Mouse (Mus musculus): ENCODE data around the gene Recql5.

Recql5 gene

GRCm38 (mm10) chr11:115941980-115942379 is 8.7 kb upstream of the Recql5 start:
- no peak for DNase-seq (ENCODE audit: extremely low read depth, low read depth, low spot score)

- no peak for DNase-seq (ENCODE audit: extremely low read depth, low read depth, low spot score)
Observed at GRCm38 (mm10) chr11:115939690-115940329, 6.5 kb upstream of the Recql5 start.

GRCm38 (mm10) chr11:115933747-115934110 is 452 bp upstream of the Recql5 start:
- no peak for DNase-seq (ENCODE audit: extremely low read depth, low read depth, low spot score)

GRCm38 (mm10) chr11:115931235-115931634 is 2.0 kb downstream of the Recql5 start:
- no peak for DNase-seq (ENCODE audit: extremely low read depth, low read depth, low spot score)

- no peak for DNase-seq (ENCODE audit: extremely low read depth, low read depth, low spot score)
Observed at GRCm38 (mm10) chr11:115929818-115930217, 3.5 kb downstream of the Recql5 start.

GRCm38 (mm10) chr11:115929031-115929430 is 4.2 kb downstream of the Recql5 start:
- no peak for DNase-seq (ENCODE audit: extremely low read depth, low read depth, low spot score)

- DNase-seq (ENCODE audit: extremely low read depth, low read depth, low spot score): no peak
Observed at GRCm38 (mm10) chr11:115921986-115922385, 11.3 kb downstream of the Recql5 start.

GRCm38 (mm10) chr11:115920110-115920818 is 13.0 kb downstream of the Recql5 start:
- DNase-seq (ENCODE audit: extremely low read depth, low read depth, low spot score): no peak

- DNase-seq (ENCODE audit: extremely low read depth, low read depth, low spot score): no peak
Observed at GRCm38 (mm10) chr11:115919073-115919472, 14.2 kb downstream of the Recql5 start.

GRCm38 (mm10) chr11:115918637-115919036 is 14.6 kb downstream of the Recql5 start:
- no peak for DNase-seq (ENCODE audit: extremely low read depth, low read depth, low spot score)

- DNase-seq (ENCODE audit: extremely low read depth, low read depth, low spot score): no peak
Observed at GRCm38 (mm10) chr11:115916579-115916978, 16.7 kb downstream of the Recql5 start.

- DNase-seq (ENCODE audit: extremely low read depth, low read depth, low spot score): no peak
Observed at GRCm38 (mm10) chr11:115911632-115912376, 21.5 kb downstream of the Recql5 start, which contains the start of gene Smim6. Smim6 (plus strand) TSS chr11:115912017.

GRCm38 (mm10) chr11:115911134-115911561 is 22.1 kb downstream of the Recql5 start:
- DNase-seq (ENCODE audit: extremely low read depth, low read depth, low spot score): no peak

- DNase-seq (ENCODE audit: extremely low read depth, low read depth, low spot score): no peak
Observed at GRCm38 (mm10) chr11:115906521-115906920, 26.8 kb downstream of the Recql5 start.

GRCm38 (mm10) chr11:115906116-115906515 is 27.2 kb downstream of the Recql5 start:
- DNase-seq (ENCODE audit: extremely low read depth, low read depth, low spot score): no peak

- no peak for DNase-seq (ENCODE audit: extremely low read depth, low read depth, low spot score)
Observed at GRCm38 (mm10) chr11:115904956-115905790, 28.1 kb downstream of the Recql5 start.

GRCm38 (mm10) chr11:115904231-115904955 is 28.9 kb downstream of the Recql5 start:
- peak; percentile 59 for DNase-seq (ENCODE audit: extremely low read depth, low read depth, low spot score)

GRCm38 (mm10) chr11:115903384-115904230 is 29.7 kb downstream of the Recql5 start:
- DNase-seq (ENCODE audit: extremely low read depth, low read depth, low spot score): no peak

GRCm38 (mm10) chr11:115902831-115903230 is 30.4 kb downstream of the Recql5 start:
- no peak for DNase-seq (ENCODE audit: extremely low read depth, low read depth, low spot score)

Measured in fat pad, adult 2 months (tissue).